Mouse (Mus musculus) layer of hippocampus, adult 2 months (tissue): ENCODE data around the gene Tmem161b. TPM values are rescaled to one million over a fixed set of nuclear protein-coding genes. Genes with fewer than 3 reads are reported as not detected.
A peak's percentile ranks its signal among the peaks of the same experiment; 100 is the strongest.

Experiments used
- DNase-seq, 2 experiments: peaks; one replicate each; pipeline ENCODE4 v3.0.0; 2022; ENCODE audit warnings: low spot score in 2 of 2
- H3K27ac ChIP-seq: fragments of 200-600 bp; 2 replicates; pipeline ENCODE4 v1.8.1; 2022
- H3K4me3 ChIP-seq: fragments of 200-600 bp; 2 replicates; pipeline ENCODE4 v1.8.1; 2022; ENCODE audit warnings: mild to moderate bottlenecking
- CTCF ChIP-seq: fragments of 200-600 bp; conservative IDR thresholded peaks from 2 replicates; pipeline ENCODE4 v1.8.1; 2022; ENCODE audit warnings: antibody characterized with exemption, mild to moderate bottlenecking, moderate library complexity
- microRNA-seq, 2 experiments: library from miRNA; unstranded; fragments of <30 nt; microRNA quantifications; one replicate each; pipeline ENCODE4 v1.2.0; 2021
- total RNA-seq, 2 experiments: library from RNA; stranded (reverse); gene quantifications; 2 replicates each; pipeline ENCODE4 v1.2.3; 2021

Gene Tmem161b
- total RNA-seq, 2 experiments from 2014 or later: 36.7 to 37.0 TPM

- H3K27ac ChIP-seq: no peak overlapping the region
- H3K4me3 ChIP-seq: no peak overlapping the region
- no peak for TF ChIP-seq CTCF
- DNase-seq: no peak
Observed at GRCm38 (mm10) chr13:84282966-84283365, 60.9 kb downstream of the Tmem161b start.

DNA sequence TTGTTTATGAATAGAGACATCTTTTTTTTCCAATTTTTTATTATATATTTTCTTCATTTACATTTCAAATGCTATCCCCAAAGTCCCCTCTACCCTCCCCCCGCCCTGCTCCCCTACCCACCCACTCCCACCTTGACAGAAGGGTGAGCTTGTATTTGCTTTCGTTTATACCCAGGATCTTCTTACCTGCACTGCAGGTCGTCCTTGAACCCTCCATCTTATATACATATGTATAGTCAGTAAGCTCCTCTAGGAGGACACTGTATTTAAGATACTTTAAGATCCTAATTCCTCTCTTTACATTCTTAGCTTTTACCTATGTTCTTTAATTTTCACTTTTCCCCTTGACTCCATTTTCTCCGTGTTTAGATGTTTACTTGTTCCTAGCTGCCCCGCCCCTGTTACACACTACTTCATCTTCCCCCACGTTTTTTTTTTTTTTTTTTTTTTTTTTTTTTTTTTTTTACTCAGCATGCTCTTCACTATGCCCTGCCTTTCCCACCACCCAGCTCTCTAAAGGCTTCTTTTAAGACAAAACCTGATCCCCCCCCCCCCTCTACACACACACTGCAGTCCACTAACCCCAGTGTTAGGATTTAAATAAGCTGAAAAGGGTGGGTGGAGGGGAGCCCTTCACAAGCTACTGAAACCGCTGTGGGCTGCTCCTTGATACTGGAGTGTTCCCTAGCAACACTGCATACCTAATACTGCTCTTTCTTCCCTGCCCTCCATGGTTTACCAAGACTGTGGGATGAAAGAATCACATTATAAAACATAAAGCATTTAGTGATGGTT, 62.9 kb downstream of the Tmem161b start:
- H3K4me3 ChIP-seq: no peak overlapping the region
- DNase-seq: no peak
- no peak for TF ChIP-seq CTCF
- H3K27ac ChIP-seq: 0 out of 2 replicates have a peak overlapping the region, but pooled peaks have one; percentile 28

GRCm38 (mm10) chr13:84285559-84285945, 63.5 kb downstream of the Tmem161b start:
- no peak for TF ChIP-seq CTCF
- no peak for DNase-seq
- H3K27ac ChIP-seq: 0 out of 2 replicates have a peak overlapping the region, but pooled peaks have one; percentile 28
- H3K4me3 ChIP-seq: no peak overlapping the region

DNA sequence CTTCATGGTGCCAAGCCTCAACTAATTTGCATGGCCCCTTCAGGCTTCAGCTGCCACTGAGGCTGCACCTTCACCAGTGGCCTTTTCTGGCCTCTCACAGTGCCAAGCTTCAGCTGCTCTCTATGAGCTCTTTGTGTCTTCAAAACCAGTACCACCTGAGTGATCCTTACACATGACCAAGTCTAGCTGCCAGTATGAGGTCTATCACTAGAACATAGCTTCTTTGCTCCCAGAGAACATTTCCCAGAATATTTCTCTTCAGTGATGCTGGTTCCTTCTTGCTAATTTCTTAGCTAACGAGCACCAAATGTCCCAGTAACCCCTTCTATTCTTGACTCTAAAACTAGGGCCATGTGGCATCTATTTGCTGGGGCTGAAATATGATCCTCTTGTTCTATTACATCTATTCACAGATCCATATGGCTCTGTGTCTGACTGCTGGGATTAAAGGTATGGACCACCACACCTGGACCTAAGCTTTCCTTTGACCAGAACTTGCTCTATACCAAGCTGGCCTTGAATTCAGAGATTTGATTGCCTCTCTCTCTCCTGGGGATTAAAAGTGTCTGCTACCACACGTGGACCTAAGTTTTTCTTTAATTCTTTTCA, 77.5 kb downstream of the Tmem161b start:
- DNase-seq: no peak

GRCm38 (mm10) chr13:84343272-84343671, 121.2 kb downstream of the Tmem161b start:
- peak overlapping the region; percentile 99 for H3K27ac ChIP-seq
- TF ChIP-seq CTCF: no peak
- DNase-seq: no peak
- H3K4me3 ChIP-seq: no peak overlapping the region

More for the DNA sequence above, 77.5 kb downstream of the Tmem161b start:
- Histone ChIP-seq H3K4me3 (no peak overlapping the region), H3K27ac (no peak overlapping the region)
- no peak for TF ChIP-seq CTCF

- DNase-seq: no peak
- peak overlapping the region; percentile 99 for H3K27ac ChIP-seq
- peak overlapping the region; percentile 67 for H3K4me3 ChIP-seq
- no peak for TF ChIP-seq CTCF
Observed at GRCm38 (mm10) chr13:84343691-84344495, 121.8 kb downstream of the Tmem161b start.

- H3K4me3 ChIP-seq: peak overlapping the region; percentile 67
Observed at GRCm38 (mm10) chr13:84344711-84345110, 122.6 kb downstream of the Tmem161b start.

DNA sequence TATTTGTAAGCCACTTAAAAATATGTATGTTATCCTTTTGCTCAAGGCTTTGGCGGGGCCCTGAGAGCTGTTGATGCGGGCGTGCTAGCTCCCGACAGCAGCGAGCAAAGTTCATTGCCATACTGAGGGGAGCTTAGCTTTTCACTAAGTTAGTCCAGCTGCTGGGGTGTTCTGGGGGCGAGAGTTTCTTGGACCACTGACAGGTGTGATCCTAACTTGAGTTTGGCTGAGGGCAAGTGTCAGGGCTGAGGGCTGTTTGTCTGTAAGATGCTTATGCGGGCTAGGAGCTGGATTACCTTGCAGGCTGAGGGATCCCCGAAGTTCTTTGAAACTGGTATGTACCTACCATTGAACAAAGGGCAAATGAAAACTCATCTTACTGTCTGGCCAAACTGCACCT, 123.0 kb downstream of the Tmem161b start:
- DNase-seq: peak in 1 of 2 experiments; percentile 29
- peak overlapping the region; percentile 67 for H3K4me3 ChIP-seq
- peak overlapping the region; percentile 99 for H3K27ac ChIP-seq
- TF ChIP-seq CTCF: no peak

More at GRCm38 (mm10) chr13:84344711-84345110, 122.6 kb downstream of the Tmem161b start:
- TF ChIP-seq CTCF: no peak
- no peak for DNase-seq
- peak overlapping the region; percentile 99 for H3K27ac ChIP-seq

Small RNA genes within 50 kb of the gene (microRNA-seq; reads per million reads assigned to microRNA genes)
- gene Gm24331: 0 reads per million in 2 experiments
